Mouse (Mus musculus) lung, postnatal 0 days (tissue): ENCODE data around the gene Lzts2.

Experiments used
- CTCF ChIP-seq: IDR thresholded peaks from 2 replicates; pipeline ENCODE4 v1.5.1; 2016; ENCODE audit warnings: antibody characterized with exemption, mild to moderate bottlenecking
- EP300 ChIP-seq: IDR thresholded peaks from 2 replicates; pipeline ENCODE4 v1.6.1; 2016; ENCODE audit warnings: antibody characterized with exemption, mild to moderate bottlenecking, control low read depth

- TF ChIP-seq CTCF: no peak
- no peak for TF ChIP-seq EP300
Measured at GRCm38 (mm10) chr19:45007021-45007420, 7.2 kb upstream of the Lzts2 start.
